Comparison of ENCODE assay signal across 14 mouse cellular contexts in the genomic region with DNA sequence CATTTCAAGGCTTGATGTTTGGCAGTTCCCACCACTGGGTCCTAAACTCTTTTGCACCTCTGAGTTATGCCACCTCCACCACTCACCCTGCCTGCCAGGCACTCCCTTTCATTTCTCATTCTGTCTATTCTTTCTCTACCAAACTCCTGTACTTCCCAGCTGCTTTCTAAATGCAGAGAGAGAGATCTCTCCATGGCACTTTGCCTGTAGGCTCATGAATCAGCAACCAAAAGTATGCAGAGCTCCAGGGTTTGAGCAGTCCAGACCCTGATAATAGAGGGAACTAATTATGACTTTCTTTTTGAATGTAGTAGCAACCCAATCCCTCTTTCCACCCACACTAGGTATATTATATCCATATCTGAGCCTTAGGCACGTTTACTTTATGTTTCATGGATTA. TPM values are rescaled to one million over a fixed set of nuclear protein-coding genes. Genes with fewer than 3 reads are reported as not detected.
DNase-seq lines count a peak whose midpoint lies in the region; ATAC-seq and TF ChIP-seq lines count a peak whose summit lies in the region.
"Had no signal": no experiment of that assay in that cellular context is flagged by ENCODE, and none has a peak within 500 bp of the region (broad histone marks: within the 10 kb centered on the region; RNA-seq: fewer than 3 reads in every experiment).

No protein-coding gene starts in this region.

- no peaks in the 10 kb centered on the region for H3K36me3 ChIP-seq in heart, adult 2 months (ENCODE audit: control insufficient read depth, insufficient read depth, low read length)
- no peaks in the 10 kb centered on the region for H3K36me3 ChIP-seq in lung, embryonic 14.5 days (ENCODE audit: insufficient read depth)
- H3K36me3 ChIP-seq in hindbrain, embryonic 15.5 days: no peaks in the 10 kb centered on the region
- no peaks in the 10 kb centered on the region for H3K36me3 ChIP-seq in stomach, embryonic 15.5 days
- H3K36me3 ChIP-seq: limb, embryonic 12.5 days had no signal

- peak overlapping the region; percentile 62; the same call in 1 of the 2 replicates for H3K4me2 ChIP-seq in lung, embryonic 14.5 days
- peak overlapping the region; percentile 66; the same call in 1 of the 2 replicates for H3K4me2 ChIP-seq in hindbrain, embryonic 15.5 days
- H3K4me2 ChIP-seq in stomach, embryonic 15.5 days: peak overlapping the region; percentile 10; the same call in 1 of the 2 replicates

- no peak for TF ChIP-seq POLR2A in heart, adult 2 months (IDR thresholded peaks at IDR 0.05; ENCODE audit: insufficient read depth, low read depth, low read length)
- TF ChIP-seq POLR2A in lung, adult 2 months (IDR thresholded peaks at IDR 0.05; ENCODE audit: borderline replicate concordance, extremely low read depth, low read depth, low read length): no peak

- no peak for TF ChIP-seq CTCF in heart, adult 2 months (IDR thresholded peaks at IDR 0.05)
- no peak for TF ChIP-seq CTCF in lung, embryonic 14.5 days (IDR thresholded peaks at IDR 0.05; ENCODE audit: low read depth)
- no peak for TF ChIP-seq CTCF in lung, adult 2 months (IDR thresholded peaks at IDR 0.05; ENCODE audit: insufficient read depth, low read length)

- 54% methylated on average over 1 of the region's 1 CpGs for WGBS in heart, adult 2 months
- WGBS in lung, embryonic 14.5 days: 38% methylated on average over 1 of the region's 1 CpGs
- 31% methylated on average over 1 of the region's 1 CpGs for WGBS in lung, adult 2 months
- WGBS in hindbrain, embryonic 15.5 days: 71% methylated on average over 1 of the region's 1 CpGs
- 28% methylated on average over 1 of the region's 1 CpGs for WGBS in stomach, embryonic 15.5 days

- no peaks in the 10 kb centered on the region for H3K9me3 ChIP-seq in lung, embryonic 14.5 days (ENCODE audit: low read depth, low read length)
- no peaks in the 10 kb centered on the region for H3K9me3 ChIP-seq in hindbrain, embryonic 15.5 days
- H3K9me3 ChIP-seq in stomach, embryonic 15.5 days: no peaks in the 10 kb centered on the region
- H3K9me3 ChIP-seq: limb, embryonic 12.5 days had no signal

- no peak overlapping the region for H3K4me3 ChIP-seq in heart, adult 2 months
- H3K4me3 ChIP-seq in lung, embryonic 14.5 days (ENCODE audit: low read depth, low read length): no peak overlapping the region
- no peak overlapping the region for H3K4me3 ChIP-seq in lung, adult 2 months (replicated peaks; ENCODE audit: extremely low read depth, low read depth, low read length)
- no peak overlapping the region for H3K4me3 ChIP-seq in hindbrain, embryonic 15.5 days
- no peak overlapping the region for H3K4me3 ChIP-seq in stomach, embryonic 15.5 days (replicated peaks)
- H3K4me3 ChIP-seq: limb, embryonic 12.5 days had no signal

- no peaks in the 10 kb centered on the region for H3K79me2 ChIP-seq in heart, adult 2 months (replicated peaks; ENCODE audit: control insufficient read depth, insufficient read depth, low read length)

- no peak overlapping the region for H3K9ac ChIP-seq in heart, adult 2 months (ENCODE audit: low read depth, low read length)
- H3K9ac ChIP-seq in lung, embryonic 14.5 days: no peak overlapping the region
- H3K9ac ChIP-seq in hindbrain, embryonic 15.5 days: no peak overlapping the region
- H3K9ac ChIP-seq in stomach, embryonic 15.5 days: no peak overlapping the region
- H3K9ac ChIP-seq: limb, embryonic 12.5 days had no signal

- no peaks in the 10 kb centered on the region for H3K27me3 ChIP-seq in heart, adult 2 months (ENCODE audit: control insufficient read depth, insufficient read depth, low read length)
- H3K27me3 ChIP-seq in lung, embryonic 14.5 days (ENCODE audit: insufficient read depth, low read length): no peaks in the 10 kb centered on the region
- H3K27me3 ChIP-seq in hindbrain, embryonic 15.5 days: no peaks in the 10 kb centered on the region
- no peaks in the 10 kb centered on the region for H3K27me3 ChIP-seq in stomach, embryonic 15.5 days (replicated peaks)
- H3K27me3 ChIP-seq: CH12.LX had no signal

- TF ChIP-seq EP300 in heart, adult 2 months (IDR thresholded peaks at IDR 0.05; ENCODE audit: insufficient read depth, low read depth, low read length): no peak

- intact Hi-C loops in heart, adult 2 months (cut with DNase I): loop anchor here (5.0 to 10.0 kb wide), 3 partner anchors 35 to 513 kb away; a partner anchor contains a TSS

- no peak for DNase-seq in heart, adult 2 months
- no peak for DNase-seq in heart, adult 11 months
- DNase-seq in lung, embryonic 14.5 days: peak; percentile 3
- no peak for DNase-seq in lung, adult 2 months
- no peak for DNase-seq in lung, postnatal 4 days
- no peak for DNase-seq in kidney, postnatal 14 days
- DNase-seq: gastrocnemius, postnatal 10 days; kidney, adult 18-20 months; lung, postnatal 10 days; thymus, postnatal 25 days had no signal

- H3K27ac ChIP-seq in heart, adult 2 months: peak overlapping the region; percentile 7; the same call in 1 of the 2 replicates
- no peak overlapping the region for H3K27ac ChIP-seq in lung, embryonic 14.5 days (ENCODE audit: low read depth)
- H3K27ac ChIP-seq in hindbrain, embryonic 15.5 days (replicated peaks): no peak overlapping the region
- H3K27ac ChIP-seq in stomach, embryonic 15.5 days: no peak overlapping the region
- H3K27ac ChIP-seq: limb, embryonic 12.5 days had no signal

- no peak for ATAC-seq in lung, embryonic 14.5 days (ENCODE audit: insufficient read depth)
- ATAC-seq in hindbrain, embryonic 15.5 days (ENCODE audit: low FRiP score, low read depth): no peak
- ATAC-seq in stomach, embryonic 15.5 days (ENCODE audit: insufficient read depth, low FRiP score, low read depth): no peak

- peaks cover 7% of the 10 kb centered on the region for H3K4me1 ChIP-seq in heart, adult 2 months (ENCODE audit: control insufficient read depth, insufficient read depth, low read length)
- no peaks in the 10 kb centered on the region for H3K4me1 ChIP-seq in lung, embryonic 14.5 days (ENCODE audit: insufficient read depth)
- peaks cover 7% of the 10 kb centered on the region for H3K4me1 ChIP-seq in lung, adult 2 months (ENCODE audit: control insufficient read depth, insufficient read depth, low read length)
- peaks cover 19% of the 10 kb centered on the region; the same call in 1 of the 2 replicates for H3K4me1 ChIP-seq in hindbrain, embryonic 15.5 days (replicated peaks)
- no peaks in the 10 kb centered on the region for H3K4me1 ChIP-seq in stomach, embryonic 15.5 days
- H3K4me1 ChIP-seq: limb, embryonic 12.5 days had no signal

RNA-seq across cellular contexts. Expression of a gene that starts 2.4 kb away (rescaled TPM):
- total RNA-seq in heart, adult 2 months (2021): 1 to 10 TPM; 3.4 to 4.9 TPM
- 1.7 and 3.0 TPM in 2 replicates for polyA plus RNA-seq in heart, adult 2 months (2012; rRNA removed)
- 11.0 and 11.5 TPM in 2 replicates for polyA plus RNA-seq in lung, embryonic 14.5 days (2014; fragmentation: Nextera tagmentation; extraction: Ambion mirVana)
- 2.6 and 4.1 TPM in 2 replicates for polyA plus RNA-seq in lung, adult 2 months (2012; rRNA removed)
- polyA plus RNA-seq in hindbrain, embryonic 15.5 days (2015; fragmentation: Nextera tagmentation; extraction: Ambion mirVana): 12.3 and 12.9 TPM in 2 replicates
- polyA plus RNA-seq in stomach, embryonic 15.5 days (2015; fragmentation: Nextera tagmentation; extraction: Ambion mirVana): 12.4 and 12.5 TPM in 2 replicates

Comparison
In these comparisons a context has a peak if more than half of its experiments do, and no peak if none do; other contexts are left out.
1. H3K4me2 ChIP-seq: peak in every context shown above with its lines; median percentile 66 in hindbrain, embryonic 15.5 days; 62 in lung, embryonic 14.5 days; 10 in stomach, embryonic 15.5 days.